7 mouse cellular contexts compared by ENCODE assay signal in genomic region chr3:137938608-137939007, GRCm38 (mm10). TPM values are rescaled to one million over a fixed set of nuclear protein-coding genes. Genes with fewer than 3 reads are reported as not detected.
DNase-seq lines count a peak whose midpoint lies in the region; ATAC-seq and TF ChIP-seq lines count a peak whose summit lies in the region.

No protein-coding gene starts in this region.

- no peaks in the 10 kb centered on the region for H3K9me3 ChIP-seq in ES-E14 (ENCODE audit: control insufficient read depth, insufficient read depth, low read depth, low read length)
- H3K9me3 ChIP-seq in embryonic facial prominence, embryonic 10.5 days: no peaks in the 10 kb centered on the region
- H3K9me3 ChIP-seq in heart, embryonic 16.5 days (replicated peaks; ENCODE audit: control insufficient read depth, low read length): no peaks in the 10 kb centered on the region
- H3K9me3 ChIP-seq in limb, embryonic 10.5 days (replicated peaks): no peaks in the 10 kb centered on the region
- H3K9me3 ChIP-seq in midbrain, embryonic 13.5 days: no peaks in the 10 kb centered on the region

- peak; percentile 50 for DNase-seq in 3T3-L1 (ENCODE audit: low read depth, low spot score)
- peak; percentile 73 for DNase-seq in ES-E14 (ENCODE audit: low read depth, low spot score)
- peak; percentile 66 for DNase-seq in embryonic facial prominence, embryonic 10.5 days (ENCODE audit: low spot score)
- DNase-seq in limb, embryonic 10.5 days (ENCODE audit: low spot score): peak; percentile 62
- no peak for DNase-seq in B cell, adult 2 months

- peak overlapping the region; percentile 43; the same call in 1 of the 2 replicates for H3K9ac ChIP-seq in ES-E14 (ENCODE audit: insufficient read depth, low read depth, low read length, poor library complexity, severe bottlenecking)
- 0 out of 2 replicates have a peak overlapping the region, but pooled peaks have one; percentile 28 for H3K9ac ChIP-seq in heart, embryonic 16.5 days (ENCODE audit: low read length)
- H3K9ac ChIP-seq in midbrain, embryonic 13.5 days (replicated peaks): no peak overlapping the region

- H3K4me3 ChIP-seq in ES-E14 (ENCODE audit: insufficient read depth in 1 of 2, low read depth in 1 of 2, low read length in 2 of 2, poor library complexity in 1 of 2, severe bottlenecking in 1 of 2): peak overlapping the region; percentile 48 to 53
- peak overlapping the region; percentile 17; the same call in 1 of the 2 replicates for H3K4me3 ChIP-seq in embryonic facial prominence, embryonic 10.5 days
- H3K4me3 ChIP-seq in heart, embryonic 16.5 days (ENCODE audit: low read length): peak overlapping the region; percentile 27
- 0 out of 2 replicates have a peak overlapping the region, but pooled peaks have one; percentile 17 for H3K4me3 ChIP-seq in limb, embryonic 10.5 days
- no peak overlapping the region for H3K4me3 ChIP-seq in midbrain, embryonic 13.5 days (replicated peaks)

- peak; percentile 40; the same call in 1 of the 2 replicates for ATAC-seq in heart, embryonic 16.5 days (replicated peaks; ENCODE audit: extremely low read depth, insufficient read depth, low FRiP score)
- ATAC-seq in midbrain, embryonic 13.5 days: peak; percentile 75

- no peaks in the 10 kb centered on the region; the same call in 1 of the 2 replicates for H3K36me3 ChIP-seq in ES-E14 (ENCODE audit: control insufficient read depth, insufficient read depth, low read length, poor library complexity, severe bottlenecking)
- no peaks in the 10 kb centered on the region for H3K36me3 ChIP-seq in embryonic facial prominence, embryonic 10.5 days (replicated peaks)
- peaks cover 6% of the 10 kb centered on the region; the same call in 1 of the 2 replicates for H3K36me3 ChIP-seq in heart, embryonic 16.5 days (ENCODE audit: control insufficient read depth, insufficient read depth)
- H3K36me3 ChIP-seq in limb, embryonic 10.5 days: no peaks in the 10 kb centered on the region
- no peaks in the 10 kb centered on the region for H3K36me3 ChIP-seq in midbrain, embryonic 13.5 days

- peaks cover 3 to 5% of the 10 kb centered on the region in 2 experiments; a peak in 1 of 4 replicates for H3K4me1 ChIP-seq in ES-E14 (ENCODE audit: control insufficient read depth in 2 of 2, insufficient read depth in 2 of 2, low read length in 2 of 2, poor library complexity in 1 of 2)
- peaks cover 18% of the 10 kb centered on the region for H3K4me1 ChIP-seq in embryonic facial prominence, embryonic 10.5 days
- H3K4me1 ChIP-seq in heart, embryonic 16.5 days (ENCODE audit: control insufficient read depth, insufficient read depth, low read length): peaks cover 19% of the 10 kb centered on the region
- peaks cover 6% of the 10 kb centered on the region for H3K4me1 ChIP-seq in limb, embryonic 10.5 days
- H3K4me1 ChIP-seq in midbrain, embryonic 13.5 days (replicated peaks): peaks cover 14% of the 10 kb centered on the region

- H3K27ac ChIP-seq in ES-E14 (ENCODE audit: insufficient read depth, low read depth, low read length, poor library complexity, severe bottlenecking): no peak overlapping the region
- no peak overlapping the region; the same call in 1 of the 2 replicates for H3K27ac ChIP-seq in embryonic facial prominence, embryonic 10.5 days (replicated peaks)
- no peak overlapping the region; the same call in 1 of the 2 replicates for H3K27ac ChIP-seq in heart, embryonic 16.5 days (ENCODE audit: low read length)
- 0 out of 2 replicates have a peak overlapping the region, but pooled peaks have one; percentile 50 for H3K27ac ChIP-seq in limb, embryonic 10.5 days
- H3K27ac ChIP-seq in midbrain, embryonic 13.5 days: no peak overlapping the region

- WGBS in embryonic facial prominence, embryonic 10.5 days: 36% methylated on average over 6 of the region's 6 CpGs
- WGBS in heart, embryonic 16.5 days: 39% methylated on average over 6 of the region's 6 CpGs
- WGBS in limb, embryonic 10.5 days: 43% methylated on average over 6 of the region's 6 CpGs
- WGBS in midbrain, embryonic 13.5 days: 40% methylated on average over 6 of the region's 6 CpGs

- H3K4me2 ChIP-seq in heart, embryonic 16.5 days (ENCODE audit: low read depth, low read length): peak overlapping the region; percentile 48
- no peak overlapping the region for H3K4me2 ChIP-seq in midbrain, embryonic 13.5 days (replicated peaks)

- H3K27me3 ChIP-seq in embryonic facial prominence, embryonic 10.5 days (replicated peaks; ENCODE audit: low read depth, poor library complexity, severe bottlenecking): no peaks in the 10 kb centered on the region
- H3K27me3 ChIP-seq in heart, embryonic 16.5 days (ENCODE audit: control insufficient read depth, insufficient read depth, low read length): no peaks in the 10 kb centered on the region
- H3K27me3 ChIP-seq in limb, embryonic 10.5 days (ENCODE audit: low read depth, poor library complexity, severe bottlenecking): no peaks in the 10 kb centered on the region
- no peaks in the 10 kb centered on the region for H3K27me3 ChIP-seq in midbrain, embryonic 13.5 days

- in situ Hi-C loops in ES-E14 (cut with MboI; ENCODE audit: low sequenced_read_pairs in 2 of 2, unreplicated experiment in 2 of 2): no loop called here

TF ChIP-seq in ES-E14, 5 proteins besides CTCF, POLR2A, EP300 and RAD21:
- TF ChIP-seq CHD2 (IDR thresholded peaks at IDR 0.05; ENCODE audit: low read depth, low read length): peak; percentile 84
- no peak for TF ChIP-seq HCFC1 (IDR thresholded peaks at IDR 0.05; ENCODE audit: borderline replicate concordance, insufficient read depth, low read length)

RNA-seq across cellular contexts. Expression of gene Lamtor3, which starts 20.3 kb away (rescaled TPM):
- 39.3 and 41.4 TPM in 2 replicates for total RNA-seq in ES-E14 (2012; rRNA removed)
- 86.7 and 88.8 TPM in 2 replicates for polyA plus RNA-seq in embryonic facial prominence, embryonic 10.5 days (2016; fragmentation: Nextera tagmentation; extraction: Ambion mirVana)
- polyA plus RNA-seq in heart, embryonic 16.5 days (2015; fragmentation: Nextera tagmentation; extraction: Ambion mirVana): 115 and 120 TPM in 2 replicates
- 84.0 and 87.3 TPM in 2 replicates for polyA plus RNA-seq in limb, embryonic 10.5 days (2016; fragmentation: Nextera tagmentation; extraction: Ambion mirVana)
- 120 and 122 TPM in 2 replicates for polyA plus RNA-seq in midbrain, embryonic 13.5 days (2015; fragmentation: Nextera tagmentation; extraction: Ambion mirVana)

RNA-seq across cellular contexts. Expression of gene Dapp1, which starts 42.7 kb away (rescaled TPM):
- total RNA-seq in ES-E14 (2012; rRNA removed): 6.8 and 11.5 TPM in 2 replicates
- polyA plus RNA-seq in embryonic facial prominence, embryonic 10.5 days (2016; fragmentation: Nextera tagmentation; extraction: Ambion mirVana): 2.1 and 2.3 TPM in 2 replicates
- 17.3 and 22.8 TPM in 2 replicates for polyA plus RNA-seq in heart, embryonic 16.5 days (2015; fragmentation: Nextera tagmentation; extraction: Ambion mirVana)
- polyA plus RNA-seq in limb, embryonic 10.5 days (2016; fragmentation: Nextera tagmentation; extraction: Ambion mirVana): 1.7 and 1.9 TPM in 2 replicates
- polyA plus RNA-seq in midbrain, embryonic 13.5 days (2015; fragmentation: Nextera tagmentation; extraction: Ambion mirVana): 0.67 and 1.2 TPM in 2 replicates

Comparison
In these comparisons a context has a peak if more than half of its experiments do, and no peak if none do; other contexts are left out.
1. DNase-seq: peak in 3T3-L1 (single experiment), ES-E14 (single experiment), embryonic facial prominence, embryonic 10.5 days (single experiment) and limb, embryonic 10.5 days (single experiment); none in B cell, adult 2 months (0 of 2).